Mouse (Mus musculus): ENCODE data around the gene Slfnl1.

Slfnl1 gene

GRCm38 (mm10) chr4:120570438-120571069, 38.5 kb downstream of the Slfnl1 start:
- in situ Hi-C loops (cut with MboI; ENCODE audit: low pct_unique_long_range_greater_than_20kb in 1 of 2, low sequenced_read_pairs in 2 of 2, unreplicated experiment in 1 of 2), result no loop called here

- in situ Hi-C loops (cut with MboI; ENCODE audit: low pct_unique_long_range_greater_than_20kb in 1 of 2, low sequenced_read_pairs in 2 of 2, unreplicated experiment in 1 of 2), result no loop called here
Observed at GRCm38 (mm10) chr4:120571070-120571464, 39.0 kb downstream of the Slfnl1 start.

- in situ Hi-C loops (cut with MboI; ENCODE audit: low pct_unique_long_range_greater_than_20kb in 1 of 2, low sequenced_read_pairs in 2 of 2, unreplicated experiment in 1 of 2), result no loop called here
Observed at GRCm38 (mm10) chr4:120571691-120572090, 39.7 kb downstream of the Slfnl1 start.

GRCm38 (mm10) chr4:120580894-120581293, 48.9 kb downstream of the Slfnl1 start:
- in situ Hi-C loops (cut with MboI; ENCODE audit: low pct_unique_long_range_greater_than_20kb in 1 of 2, low sequenced_read_pairs in 2 of 2, unreplicated experiment in 1 of 2), result no loop called here

- in situ Hi-C loops (cut with MboI; ENCODE audit: low pct_unique_long_range_greater_than_20kb in 1 of 2, low sequenced_read_pairs in 2 of 2, unreplicated experiment in 1 of 2), result no loop called here
Observed at GRCm38 (mm10) chr4:120581711-120582110, 49.7 kb downstream of the Slfnl1 start.
